Mouse (Mus musculus) limb, embryonic 10.5 days (tissue): Measurements from ENCODE around the gene Cops8. TPM values are rescaled to one million over a fixed set of nuclear protein-coding genes. Genes with fewer than 3 reads are reported as not detected.
A peak's percentile ranks its signal among the peaks of the same experiment; 100 is the strongest.

Source experiments
- DNase-seq: peaks from one replicate; pipeline ENCODE4 v3.0.0-alpha.2; 2017; ENCODE audit warnings: low spot score
- H3K27ac ChIP-seq: fragments of 300-500 bp; sonication (generic); 2 replicates; pipeline ENCODE4 v1.5.1; 2016; ENCODE audit warnings: mild to moderate bottlenecking
- H3K27me3 ChIP-seq: fragments of 300-500 bp; sonication (generic); 2 replicates; pipeline ENCODE4 v1.6.1; 2016; ENCODE audit warnings: low read depth, mild to moderate bottlenecking; ENCODE audit not compliant: poor library complexity, severe bottlenecking
- H3K36me3 ChIP-seq: fragments of 300-500 bp; sonication (generic); 2 replicates; pipeline ENCODE4 v1.6.1; 2016; ENCODE audit warnings: mild to moderate bottlenecking, moderate library complexity
- H3K4me1 ChIP-seq: fragments of 300-500 bp; sonication (generic); 2 replicates; pipeline ENCODE4 v1.6.1; 2016
- H3K4me3 ChIP-seq: fragments of 300-500 bp; sonication (generic); 2 replicates; pipeline ENCODE4 v1.5.1; 2016; ENCODE audit warnings: mild to moderate bottlenecking, moderate library complexity
- H3K9me3 ChIP-seq: fragments of 300-500 bp; sonication (generic); replicated peaks from 2 replicates; pipeline ENCODE4 v1.6.1; 2016; ENCODE audit warnings: mild to moderate bottlenecking
- WGBS: fragments of 180-500 bp; shearing (Covaris S2); methylation state at CpG from one replicate; pipeline ENCODE4 v1.1.7; 2016; 5-methylcytosine and 5-hydroxymethylcytosine counted together
- polyA plus RNA-seq: library from polyadenylated mRNA; unstranded; fragments of >200 nt; fragmentation: Nextera tagmentation; extraction: Ambion mirVana; gene quantifications from 2 replicates; pipeline ENCODE4 v1.2.1, GENCODE M21; 2016

Gene Cops8
- polyA plus RNA-seq, 1 experiment from 2014 or later = 213 TPM

DNA sequence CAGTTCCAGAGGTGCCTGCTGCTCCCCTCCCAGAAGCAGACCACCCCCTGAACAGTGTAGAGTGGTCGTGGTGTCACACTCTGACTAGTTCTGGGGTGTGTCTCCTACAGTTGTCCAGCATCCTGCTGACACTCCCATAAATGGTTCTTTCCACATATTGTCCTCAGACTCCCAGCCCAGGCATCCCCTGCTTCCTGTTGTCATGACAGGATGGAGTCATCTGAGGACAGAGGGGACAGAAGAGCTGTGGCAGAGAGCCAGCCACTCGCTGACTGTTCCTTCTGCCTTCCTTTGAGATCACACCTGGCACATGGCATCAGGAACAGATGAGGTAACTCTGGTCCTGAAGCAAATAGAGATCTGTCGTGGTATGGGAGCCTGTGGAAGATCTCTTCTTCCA, 3.6 kb upstream of the Cops8 start:
- no peak overlapping the region for H3K4me3 ChIP-seq
- no peak for DNase-seq
- H3K4me1 ChIP-seq = peaks cover 8% of the 10 kb centered on the region
- peaks cover 9% of the 10 kb centered on the region; the same call in 1 of the 2 replicates for H3K27me3 ChIP-seq
- 55% methylated on average over 3 of the region's 3 CpGs for WGBS
- H3K9me3 ChIP-seq = no peaks in the 10 kb centered on the region
- H3K36me3 ChIP-seq = no peaks in the 10 kb centered on the region
- no peak overlapping the region for H3K27ac ChIP-seq

DNA sequence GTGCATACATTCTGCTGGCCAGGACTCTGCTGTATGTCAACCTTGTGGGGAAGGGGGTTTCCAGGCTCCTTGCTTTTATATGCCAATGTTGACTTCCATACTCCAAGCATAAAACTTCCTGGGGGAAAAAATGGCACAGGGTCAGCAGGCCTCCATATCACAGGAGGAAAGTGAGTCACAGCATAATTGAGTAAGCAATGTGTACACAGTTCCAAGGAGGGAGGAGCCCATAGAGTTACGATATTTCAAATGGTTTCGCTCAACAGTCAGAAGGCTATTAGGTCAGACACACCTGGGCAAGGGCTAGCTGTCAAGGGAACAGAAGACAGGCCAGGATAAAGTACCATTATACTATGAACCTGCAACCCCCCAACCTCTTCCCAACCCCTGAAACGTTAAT, 1.7 kb upstream of the Cops8 start:
- Histone ChIP-seq H3K36me3 (peaks cover 8% of the 10 kb centered on the region), H3K4me1 (peaks cover 12% of the 10 kb centered on the region), H3K27me3 (peaks cover 8% of the 10 kb centered on the region; the same call in 1 of the 2 replicates), H3K4me3 (no peak overlapping the region), H3K27ac (no peak overlapping the region), H3K9me3 (no peaks in the 10 kb centered on the region)
- WGBS = 78% methylated on average over 3 of the region's 3 CpGs
- no peak for DNase-seq

- H3K27ac ChIP-seq = peak overlapping the region; percentile 91
Observed at GRCm38 (mm10) chr1:90603561-90603887, 743 bp downstream of the Cops8 start.

DNA sequence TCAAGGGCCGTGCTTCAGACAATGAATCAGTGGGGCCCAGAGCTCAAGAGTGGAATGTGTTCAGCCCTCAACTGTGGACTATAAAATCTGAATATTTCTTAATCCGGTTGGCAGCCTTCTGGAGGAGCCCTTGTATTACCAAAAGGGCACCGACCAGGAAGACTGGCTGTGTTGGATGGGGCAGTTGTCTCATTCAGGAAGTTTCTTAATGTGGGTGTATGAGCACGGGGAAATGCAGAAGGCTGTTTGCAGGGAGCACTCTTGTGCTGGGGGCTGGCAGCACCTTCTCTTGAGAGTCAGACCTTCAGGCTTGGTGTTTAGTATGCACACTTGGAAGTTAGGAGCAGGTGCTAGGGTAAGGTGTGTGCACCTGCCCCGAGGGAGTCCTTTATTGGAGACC, 6.6 kb downstream of the Cops8 start:
- Histone ChIP-seq H3K4me1 (peaks cover 3% of the 10 kb centered on the region; the same call in 1 of the 2 replicates), H3K4me3 (no peak overlapping the region), H3K27me3 (no peaks in the 10 kb centered on the region), H3K36me3 (peaks cover 91% of the 10 kb centered on the region), H3K27ac (no peak overlapping the region), H3K9me3 (no peaks in the 10 kb centered on the region)
- WGBS = 88% methylated on average over 5 of the region's 5 CpGs
- DNase-seq = no peak

More at GRCm38 (mm10) chr1:90603561-90603887, 743 bp downstream of the Cops8 start:
- under 1% methylated on average over 26 of the region's 26 CpGs for WGBS
- Histone ChIP-seq H3K36me3 (peaks cover 32% of the 10 kb centered on the region), H3K4me3 (peak overlapping the region; percentile 89), H3K27me3 (peaks cover 5% of the 10 kb centered on the region; the same call in 1 of the 2 replicates), H3K9me3 (no peaks in the 10 kb centered on the region), H3K4me1 (peaks cover 12% of the 10 kb centered on the region)
- no peak for DNase-seq

GRCm38 (mm10) chr1:90617258-90617657, 14.5 kb downstream of the Cops8 start:
- Histone ChIP-seq H3K4me3 (no peak overlapping the region), H3K9me3 (no peaks in the 10 kb centered on the region), H3K27me3 (no peaks in the 10 kb centered on the region), H3K27ac (no peak overlapping the region), H3K36me3 (peaks cover 38% of the 10 kb centered on the region), H3K4me1 (no peaks in the 10 kb centered on the region)
- DNase-seq = no peak
- 92% methylated on average over 7 of the region's 7 CpGs for WGBS

- WGBS = 79% methylated on average over 6 of the region's 6 CpGs
- DNase-seq = no peak
- no peaks in the 10 kb centered on the region for H3K27me3 ChIP-seq
- no peaks in the 10 kb centered on the region for H3K9me3 ChIP-seq
- peaks cover 5% of the 10 kb centered on the region; the same call in 1 of the 2 replicates for H3K4me1 ChIP-seq
- H3K36me3 ChIP-seq = no peaks in the 10 kb centered on the region
- H3K4me3 ChIP-seq = no peak overlapping the region
- peak overlapping the region; percentile 19; the same call in 1 of the 2 replicates for H3K27ac ChIP-seq
Observed at GRCm38 (mm10) chr1:90633415-90634030, 30.7 kb downstream of the Cops8 start.

GRCm38 (mm10) chr1:90634205-90634745, 31.5 kb downstream of the Cops8 start:
- Histone ChIP-seq H3K27me3 (no peaks in the 10 kb centered on the region), H3K27ac (no peak overlapping the region), H3K4me1 (0 out of 2 replicates have a peak, but pooled peaks cover 3% of the 10 kb centered on the region), H3K4me3 (no peak overlapping the region), H3K36me3 (no peaks in the 10 kb centered on the region), H3K9me3 (no peaks in the 10 kb centered on the region)
- DNase-seq = no peak
- WGBS = 72% methylated on average over 3 of the region's 3 CpGs

GRCm38 (mm10) chr1:90638335-90638734, 35.6 kb downstream of the Cops8 start:
- H3K27me3 ChIP-seq = no peaks in the 10 kb centered on the region
- no peaks in the 10 kb centered on the region for H3K36me3 ChIP-seq
- H3K9me3 ChIP-seq = no peaks in the 10 kb centered on the region
- H3K4me3 ChIP-seq = no peak overlapping the region
- no peak for DNase-seq
- 0 out of 2 replicates have a peak, but pooled peaks cover 3% of the 10 kb centered on the region for H3K4me1 ChIP-seq
- H3K27ac ChIP-seq = no peak overlapping the region
- WGBS = 72% methylated on average over 7 of the region's 7 CpGs

DNA sequence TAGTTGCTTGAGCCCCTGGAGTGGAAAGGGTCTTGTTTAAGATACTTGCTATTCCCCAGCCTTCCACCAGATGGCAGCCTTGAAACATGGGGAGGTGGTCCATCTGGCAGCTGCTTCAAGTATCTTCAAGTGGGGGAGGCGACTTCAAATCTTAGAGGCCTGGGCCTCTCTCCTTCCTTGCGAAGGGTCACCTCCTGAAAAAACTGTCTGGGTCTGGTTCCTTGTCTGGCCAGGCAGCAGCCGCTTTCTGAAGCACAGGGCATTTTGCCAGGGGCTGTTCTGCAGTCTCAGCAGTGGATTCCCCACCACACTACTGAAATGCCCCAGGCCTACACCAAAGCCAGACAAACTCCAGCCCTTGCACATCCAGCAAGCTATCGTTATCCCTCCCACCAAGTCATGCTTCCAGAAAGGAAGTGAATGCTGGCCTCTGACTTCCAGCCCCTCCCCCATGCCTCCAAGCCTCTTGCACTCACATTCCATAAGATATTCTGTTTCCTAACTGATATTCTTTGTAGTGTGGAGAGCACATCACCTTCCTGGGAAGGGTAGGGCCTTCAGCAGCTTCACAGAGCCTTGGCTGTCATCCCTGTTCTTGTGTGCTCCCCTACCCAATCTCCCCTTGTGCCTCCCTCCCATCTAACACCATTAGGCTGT, 48.1 kb downstream of the Cops8 start:
- Histone ChIP-seq H3K4me3 (no peak overlapping the region), H3K27ac (peak overlapping the region; percentile 86), H3K9me3 (no peaks in the 10 kb centered on the region), H3K27me3 (no peaks in the 10 kb centered on the region), H3K36me3 (no peaks in the 10 kb centered on the region), H3K4me1 (peaks cover 36% of the 10 kb centered on the region)
- WGBS = 6% methylated on average over 4 of the region's 4 CpGs
- peak; percentile 86 for DNase-seq

GRCm38 (mm10) chr1:90651781-90652180, 49.0 kb downstream of the Cops8 start:
- Histone ChIP-seq H3K27me3 (no peaks in the 10 kb centered on the region), H3K4me3 (no peak overlapping the region)

DNA sequence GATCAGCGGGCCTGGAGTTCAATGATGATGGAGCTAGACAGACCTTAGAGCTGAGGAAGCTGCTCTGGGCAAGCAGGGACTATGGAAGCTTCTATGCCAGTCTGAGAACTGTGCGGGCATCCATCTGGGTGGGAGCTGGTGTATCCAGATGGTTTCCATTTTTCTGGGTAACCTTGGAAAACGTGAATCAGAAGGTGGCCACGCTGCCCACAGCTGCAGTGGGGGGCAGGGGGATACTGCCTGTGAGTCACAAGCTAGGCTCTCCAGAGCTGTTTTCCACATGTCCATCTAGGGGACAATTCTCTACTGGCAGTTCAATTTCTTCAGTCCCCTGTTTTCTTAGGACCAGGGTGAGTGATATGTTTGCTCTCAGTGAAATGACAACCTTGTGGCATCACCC, 49.8 kb downstream of the Cops8 start:
- WGBS = 84% methylated on average over 4 of the region's 4 CpGs
- H3K36me3 ChIP-seq = no peaks in the 10 kb centered on the region
- H3K9me3 ChIP-seq = no peaks in the 10 kb centered on the region
- H3K4me1 ChIP-seq = peaks cover 34% of the 10 kb centered on the region
- no peak overlapping the region for H3K4me3 ChIP-seq
- peak overlapping the region; percentile 86; the same call in 1 of the 2 replicates for H3K27ac ChIP-seq
- H3K27me3 ChIP-seq = no peaks in the 10 kb centered on the region
- DNase-seq = no peak

More at GRCm38 (mm10) chr1:90651781-90652180, 49.0 kb downstream of the Cops8 start:
- DNase-seq = no peak
- H3K9me3 ChIP-seq = no peaks in the 10 kb centered on the region
- H3K27ac ChIP-seq = peak overlapping the region; percentile 86
- no peaks in the 10 kb centered on the region for H3K36me3 ChIP-seq
- H3K4me1 ChIP-seq = peaks cover 34% of the 10 kb centered on the region

DNA sequence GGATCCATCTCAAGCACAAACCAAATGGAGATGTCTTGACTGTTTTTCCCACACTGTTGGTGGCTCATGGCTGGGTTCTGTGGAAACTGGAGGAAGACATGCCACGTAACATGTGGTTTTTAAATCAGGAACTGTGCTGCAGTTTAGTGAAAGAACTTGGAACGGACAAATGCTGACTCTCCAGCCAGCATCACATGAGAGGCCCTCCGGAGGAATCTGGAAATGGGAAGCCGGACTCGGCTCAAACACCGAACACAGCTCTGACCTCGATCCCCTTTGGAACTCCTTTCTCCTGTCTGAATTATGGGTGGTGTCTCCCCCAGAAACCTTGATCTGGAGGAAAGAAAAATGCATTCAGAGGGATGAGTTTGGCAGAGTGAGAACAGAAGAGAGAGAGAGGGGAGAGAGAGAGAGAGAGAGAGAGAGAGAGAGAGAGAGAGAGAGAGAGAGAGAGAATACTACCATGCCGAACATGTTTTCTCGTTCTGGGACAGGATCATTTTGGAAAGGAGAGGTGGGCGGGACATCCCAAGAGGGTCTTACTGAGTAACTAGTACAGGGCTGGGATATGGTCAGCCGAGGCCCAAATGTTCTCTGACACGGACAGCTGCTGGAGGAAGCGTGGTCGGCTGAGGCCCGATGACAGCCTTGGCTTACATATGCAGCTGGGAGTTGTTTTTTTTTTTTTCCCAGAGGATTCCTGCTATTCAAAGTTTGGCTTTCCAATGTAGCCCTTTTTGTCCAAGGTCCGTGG, 53.9 kb downstream of the Cops8 start:
- Histone ChIP-seq H3K36me3 (no peaks in the 10 kb centered on the region), H3K4me3 (no peak overlapping the region), H3K27ac (no peak overlapping the region), H3K9me3 (no peaks in the 10 kb centered on the region), H3K27me3 (no peaks in the 10 kb centered on the region), H3K4me1 (peaks cover 21% of the 10 kb centered on the region)
- 91% methylated on average over 16 of the region's 16 CpGs for WGBS
- no peak for DNase-seq
